Mouse (Mus musculus) cerebellum, adult 2 months (tissue): ENCODE data around the gene Pxt1. TPM values are rescaled to one million over a fixed set of nuclear protein-coding genes. Genes with fewer than 3 reads are reported as not detected.

Experiments used
- DNase-seq, 2 experiments: peaks; one replicate each; pipeline ENCODE4 v3.0.0; 2021
- H3K27ac ChIP-seq: fragments of 200-500 bp; 2 replicates; pipeline ENCODE4 v1.5.1; 2012; ENCODE audit warnings: low read length, control low read depth, inconsistent platforms; ENCODE audit not compliant: insufficient read depth
- H3K27me3 ChIP-seq: fragments of 200-500 bp; 2 replicates; pipeline ENCODE4 v1.6.1; 2012; ENCODE audit warnings: inconsistent platforms, mild to moderate bottlenecking, low read length, moderate library complexity; ENCODE audit not compliant: control insufficient read depth, insufficient read depth
- H3K4me1 ChIP-seq: fragments of 200-500 bp; 2 replicates; pipeline ENCODE4 v1.6.1; 2011; ENCODE audit warnings: low read length; ENCODE audit not compliant: control insufficient read depth, insufficient read depth
- H3K4me3 ChIP-seq: fragments of 200-500 bp; replicated peaks from 2 replicates; pipeline ENCODE3; 2011; ENCODE audit warnings: mild to moderate bottlenecking, low read depth, low read length, control low read depth; ENCODE audit not compliant: insufficient read depth
- CTCF ChIP-seq: fragments of 200-500 bp; IDR thresholded peaks from 2 replicates; pipeline ENCODE4 v1.5.1; 2011; ENCODE audit warnings: low read depth, mild to moderate bottlenecking, control low read depth, low read length, moderate library complexity, borderline replicate concordance; ENCODE audit not compliant: insufficient read depth
- POLR2A ChIP-seq: fragments of 200-500 bp; IDR thresholded peaks from 2 replicates; pipeline ENCODE4 v1.6.1; 2011; ENCODE audit warnings: low read length, control low read depth, borderline replicate concordance; ENCODE audit not compliant: insufficient read depth
- WGBS: fragments of 180-500 bp; shearing (Covaris S2); methylation state at CpG from one replicate; pipeline ENCODE4 v1.1.7; 2018; 5-methylcytosine and 5-hydroxymethylcytosine counted together
- polyA plus RNA-seq: library from polyadenylated mRNA; depleted of rRNA; stranded (reverse); fragments of >200 nt; gene quantifications from 2 replicates; pipeline ENCODE4 v1.2.3, GENCODE M21; 2012

Pxt1 gene
- polyA plus RNA-seq, 1 experiment, result not detected

- 88% methylated on average over 8 of the region's 8 CpGs for WGBS
- Histone ChIP-seq H3K27me3 (no peaks in the 10 kb centered on the region), H3K4me1 (no peaks in the 10 kb centered on the region), H3K27ac (no peak overlapping the region), H3K4me3 (no peak overlapping the region)
- TF ChIP-seq POLR2A, result no peak
- DNase-seq, result no peak
These were observed 22.6 kb downstream of the Pxt1 start for GRCm38 (mm10) chr17:28921086-28921485.

GRCm38 (mm10) chr17:28916520-28916919 is 27.1 kb downstream of the Pxt1 start:
- 95% methylated on average over 1 of the region's 1 CpGs for WGBS

GRCm38 (mm10) chr17:28915060-28915628 is 28.5 kb downstream of the Pxt1 start, which contains the start of gene 4930539E08Rik:
4930539E08Rik (minus strand) TSS chr17:28915324.
- Histone ChIP-seq H3K4me3 (no peak within 1 kb of the TSS), H3K27ac (no peak within 1 kb of the TSS), H3K27me3 (no peaks in the 10 kb centered on the region), H3K4me1 (no peaks in the 10 kb centered on the region)
- no peak for TF ChIP-seq POLR2A
- no peak for TF ChIP-seq CTCF
- 74% methylated on average over 12 of the region's 12 CpGs for WGBS
- DNase-seq, result no peak

More at GRCm38 (mm10) chr17:28916520-28916919, 27.1 kb downstream of the Pxt1 start:
- H3K27ac ChIP-seq, result no peak overlapping the region
- no peak for DNase-seq
- no peak overlapping the region for H3K4me3 ChIP-seq
- H3K27me3 ChIP-seq, result no peaks in the 10 kb centered on the region
- TF ChIP-seq POLR2A, result no peak
- TF ChIP-seq CTCF, result no peak
- no peaks in the 10 kb centered on the region for H3K4me1 ChIP-seq

- WGBS, result 92% methylated on average over 6 of the region's 6 CpGs
- Histone ChIP-seq H3K27me3 (no peaks in the 10 kb centered on the region), H3K27ac (no peak overlapping the region), H3K4me1 (no peaks in the 10 kb centered on the region), H3K4me3 (no peak overlapping the region)
- no peak for TF ChIP-seq POLR2A
- no peak for TF ChIP-seq CTCF
- DNase-seq, result no peak
These were observed 29.7 kb downstream of the Pxt1 start for GRCm38 (mm10) chr17:28913940-28914339.

- Histone ChIP-seq H3K27me3 (no peaks in the 10 kb centered on the region), H3K27ac (no peak overlapping the region), H3K4me1 (no peaks in the 10 kb centered on the region), H3K4me3 (no peak overlapping the region)
- WGBS, result 54% methylated on average over 5 of the region's 5 CpGs
- no peak for DNase-seq
- TF ChIP-seq POLR2A, result no peak
- no peak for TF ChIP-seq CTCF
These were observed 30.4 kb downstream of the Pxt1 start for GRCm38 (mm10) chr17:28913200-28913599.

GRCm38 (mm10) chr17:28910139-28910538 is 33.5 kb downstream of the Pxt1 start:
- Histone ChIP-seq H3K27ac (no peak overlapping the region), H3K27me3 (no peaks in the 10 kb centered on the region), H3K4me3 (no peak overlapping the region), H3K4me1 (no peaks in the 10 kb centered on the region)
- no peak for DNase-seq
- TF ChIP-seq POLR2A, result no peak
- no peak for TF ChIP-seq CTCF
- WGBS, result 68% methylated on average over 7 of the region's 7 CpGs

- WGBS, result 17% methylated on average over 29 of the region's 29 CpGs
- no peaks in the 10 kb centered on the region for H3K27me3 ChIP-seq
- TF ChIP-seq CTCF (peak; percentile 15; the same call in 1 of the 2 replicates), POLR2A (no peak)
- peaks cover 4% of the 10 kb centered on the region; the same call in 1 of the 2 replicates for H3K4me1 ChIP-seq
- no peak overlapping the region for H3K27ac ChIP-seq
- no peak for DNase-seq
- no peak overlapping the region for H3K4me3 ChIP-seq
These were observed 34.2 kb downstream of the Pxt1 start for GRCm38 (mm10) chr17:28909252-28909941.

- Histone ChIP-seq H3K27me3 (no peaks in the 10 kb centered on the region), H3K27ac (no peak overlapping the region), H3K4me3 (no peak overlapping the region), H3K4me1 (peaks cover 4% of the 10 kb centered on the region; the same call in 1 of the 2 replicates)
- WGBS, result 59% methylated on average over 7 of the region's 7 CpGs
- DNase-seq, result no peak
- TF ChIP-seq POLR2A, result no peak
- TF ChIP-seq CTCF, result no peak
These were observed 35.7 kb downstream of the Pxt1 start for GRCm38 (mm10) chr17:28907959-28908358.
